ENCODE assay signal across 14 mouse cellular contexts in genomic region chr9:48662361-48663051, GRCm38 (mm10). TPM values are rescaled to one million over a fixed set of nuclear protein-coding genes. Genes with fewer than 3 reads are reported as not detected.
DNase-seq lines count a peak whose midpoint lies in the region; ATAC-seq lines count a peak whose summit lies in the region.
"Had no signal": no experiment of that assay in that cellular context is flagged by ENCODE, and none has a peak within 500 bp of the region (broad histone marks: within the 10 kb centered on the region; RNA-seq: fewer than 3 reads in every experiment).

No protein-coding gene starts in this region.

- ATAC-seq in lung, embryonic 16.5 days (ENCODE audit: low read depth) = no peak
- ATAC-seq in forebrain, embryonic 14.5 days = peak; percentile 64
- ATAC-seq in intestine, embryonic 16.5 days = peak; percentile 33; the same call in 1 of the 2 replicates
- peak; percentile 33 for ATAC-seq in neural tube, embryonic 13.5 days (ENCODE audit: low read depth)
- ATAC-seq: CD4-positive, CD25-positive, alpha-beta regulatory T cell, adult 4 months had no signal

- no peak for DNase-seq in lung, postnatal 10 days
- peak; percentile 81 for DNase-seq in forebrain, embryonic 14.5 days (ENCODE audit: low spot score)
- no peak for DNase-seq in left cerebral cortex, adult 18-20 months (ENCODE audit: low spot score in 2 of 2)
- no peak for DNase-seq in cerebellum, postnatal 10 days
- no peak for DNase-seq in gastrocnemius, postnatal 10 days
- DNase-seq: cerebellum, postnatal 36 days; heart, adult 18-20 months had no signal

- H3K9ac ChIP-seq in lung, embryonic 16.5 days (ENCODE audit: low read length) = peak overlapping the region; percentile 6; the same call in 1 of the 2 replicates
- no peak overlapping the region for H3K9ac ChIP-seq in forebrain, embryonic 14.5 days (ENCODE audit: low read length)
- no peak overlapping the region for H3K9ac ChIP-seq in intestine, embryonic 16.5 days (ENCODE audit: low read depth, low read length)
- no peak overlapping the region for H3K9ac ChIP-seq in neural tube, embryonic 13.5 days
- H3K9ac ChIP-seq: liver, embryonic 15.5 days had no signal

- no peak overlapping the region for H3K27ac ChIP-seq in lung, embryonic 16.5 days (ENCODE audit: low read length)
- peak overlapping the region; percentile 16; the same call in 1 of the 2 replicates for H3K27ac ChIP-seq in forebrain, embryonic 14.5 days (ENCODE audit: low read depth, low read length)
- no peak overlapping the region for H3K27ac ChIP-seq in intestine, embryonic 16.5 days (ENCODE audit: low read length)
- H3K27ac ChIP-seq in neural tube, embryonic 13.5 days (replicated peaks) = peak overlapping the region; percentile 81
- H3K27ac ChIP-seq: liver, embryonic 15.5 days had no signal

- peaks cover 3% of the 10 kb centered on the region; the same call in 1 of the 2 replicates for H3K27me3 ChIP-seq in lung, embryonic 16.5 days (ENCODE audit: control insufficient read depth, insufficient read depth, low read depth, low read length)
- H3K27me3 ChIP-seq in forebrain, embryonic 14.5 days (replicated peaks; ENCODE audit: control insufficient read depth, insufficient read depth, low read length) = no peaks in the 10 kb centered on the region
- no peaks in the 10 kb centered on the region for H3K27me3 ChIP-seq in intestine, embryonic 16.5 days (replicated peaks; ENCODE audit: control insufficient read depth, insufficient read depth, low read length)
- peaks cover 9% of the 10 kb centered on the region; the same call in 1 of the 2 replicates for H3K27me3 ChIP-seq in neural tube, embryonic 13.5 days
- H3K27me3 ChIP-seq: liver, embryonic 15.5 days had no signal

- H3K4me3 ChIP-seq in lung, embryonic 16.5 days (ENCODE audit: low read length) = no peak overlapping the region
- H3K4me3 ChIP-seq in forebrain, embryonic 14.5 days (ENCODE audit: low read depth, low read length) = no peak overlapping the region
- no peak overlapping the region for H3K4me3 ChIP-seq in intestine, embryonic 16.5 days (ENCODE audit: low read length)
- H3K4me3 ChIP-seq in neural tube, embryonic 13.5 days = no peak overlapping the region
- H3K4me3 ChIP-seq: erythroblast, embryonic 14.5 days; liver, embryonic 15.5 days had no signal

- H3K4me2 ChIP-seq in lung, embryonic 16.5 days (ENCODE audit: low read depth, low read length) = no peak overlapping the region
- H3K4me2 ChIP-seq in forebrain, embryonic 14.5 days (ENCODE audit: low read length) = peak overlapping the region; percentile 42
- no peak overlapping the region for H3K4me2 ChIP-seq in intestine, embryonic 16.5 days (ENCODE audit: low read depth, low read length)
- H3K4me2 ChIP-seq in neural tube, embryonic 13.5 days = peak overlapping the region; percentile 38
- H3K4me2 ChIP-seq: liver, embryonic 15.5 days had no signal

- 28% methylated on average over 15 of the region's 15 CpGs for WGBS in lung, embryonic 16.5 days
- WGBS in forebrain, embryonic 14.5 days = 6% methylated on average over 15 of the region's 15 CpGs
- 29% methylated on average over 15 of the region's 15 CpGs for WGBS in intestine, embryonic 16.5 days
- WGBS in neural tube, embryonic 13.5 days = 15% methylated on average over 15 of the region's 15 CpGs

- peaks cover 4% of the 10 kb centered on the region for H3K9me3 ChIP-seq in lung, embryonic 16.5 days (ENCODE audit: control insufficient read depth, low read length)
- H3K9me3 ChIP-seq in forebrain, embryonic 14.5 days (replicated peaks; ENCODE audit: control insufficient read depth, low read length) = no peaks in the 10 kb centered on the region
- H3K9me3 ChIP-seq in intestine, embryonic 16.5 days (ENCODE audit: control insufficient read depth, low read length) = peaks cover 5% of the 10 kb centered on the region; the same call in 1 of the 2 replicates
- H3K9me3 ChIP-seq in neural tube, embryonic 13.5 days = no peaks in the 10 kb centered on the region
- H3K9me3 ChIP-seq: liver, embryonic 15.5 days had no signal

- peaks cover 24% of the 10 kb centered on the region; the same call in 1 of the 2 replicates for H3K4me1 ChIP-seq in lung, embryonic 16.5 days (replicated peaks; ENCODE audit: control insufficient read depth, insufficient read depth, low read length)
- H3K4me1 ChIP-seq in forebrain, embryonic 14.5 days (ENCODE audit: control insufficient read depth, insufficient read depth, low read length) = peaks cover 15% of the 10 kb centered on the region
- H3K4me1 ChIP-seq in intestine, embryonic 16.5 days (ENCODE audit: control insufficient read depth, insufficient read depth, low read length) = peaks cover 8% of the 10 kb centered on the region
- H3K4me1 ChIP-seq in neural tube, embryonic 13.5 days (replicated peaks) = peaks cover 42% of the 10 kb centered on the region
- H3K4me1 ChIP-seq: liver, embryonic 15.5 days had no signal

- H3K36me3 ChIP-seq in lung, embryonic 16.5 days (ENCODE audit: control insufficient read depth, insufficient read depth, low read length) = peaks cover 5% of the 10 kb centered on the region
- no peaks in the 10 kb centered on the region for H3K36me3 ChIP-seq in forebrain, embryonic 14.5 days (ENCODE audit: control insufficient read depth, insufficient read depth, low read length)
- no peaks in the 10 kb centered on the region for H3K36me3 ChIP-seq in intestine, embryonic 16.5 days (ENCODE audit: control insufficient read depth, insufficient read depth, low read length)
- H3K36me3 ChIP-seq in neural tube, embryonic 13.5 days = 0 out of 2 replicates have a peak, but pooled peaks cover 4% of the 10 kb centered on the region
- H3K36me3 ChIP-seq: liver, embryonic 15.5 days had no signal

RNA-seq across cellular contexts. Expression of gene Nnmt, which starts 57.6 kb away (rescaled TPM):
- 1.5 and 2.5 TPM in 2 replicates for polyA plus RNA-seq in lung, embryonic 16.5 days (2015; fragmentation: Nextera tagmentation; extraction: Ambion mirVana)
- 0.72 and 1.1 TPM in 2 replicates for polyA plus RNA-seq in forebrain, embryonic 14.5 days (2014; fragmentation: Nextera tagmentation; extraction: Ambion mirVana)
- polyA plus RNA-seq in intestine, embryonic 16.5 days (2015; fragmentation: Nextera tagmentation; extraction: Ambion mirVana) = 2.9 and 4.0 TPM in 2 replicates
- 0.75 and 1.6 TPM in 2 replicates for polyA plus RNA-seq in neural tube, embryonic 13.5 days (2015; fragmentation: Nextera tagmentation; extraction: Ambion mirVana)
- total RNA-seq in left cerebral cortex, adult 18-20 months (2021) = under 1 TPM; 0.60 to 0.66 TPM
- total RNA-seq in gastrocnemius, postnatal 10 days (2021) = 10 to 100 TPM; 12.8 to 13.3 TPM
- total RNA-seq: hematopoietic stem cell, adult 5-6 weeks had no signal
- polyA plus RNA-seq: CD4-positive, CD25-positive, alpha-beta regulatory T cell, adult 4 months; erythroblast, embryonic 14.5 days had no signal

Comparison
In these comparisons a context has a peak if more than half of its experiments do, and no peak if none do; other contexts are left out.
1. H3K27ac ChIP-seq: peak in forebrain, embryonic 14.5 days (single experiment) and neural tube, embryonic 13.5 days (single experiment); none in lung, embryonic 16.5 days (single experiment) and intestine, embryonic 16.5 days (single experiment).
2. H3K4me2 ChIP-seq: peak in forebrain, embryonic 14.5 days (single experiment) and neural tube, embryonic 13.5 days (single experiment); none in lung, embryonic 16.5 days (single experiment) and intestine, embryonic 16.5 days (single experiment).